Mouse (Mus musculus): ENCODE results near the gene Tm7sf2.
"Not testable (repeated sequence)": the region's sequence is repeated elsewhere in the genome, so short reads cannot be mapped to it uniquely, and the experiment has no call there.

The Tm7sf2 gene

GRCm38 (mm10) chr19:6044102-6044501 is 24.1 kb downstream of the Tm7sf2 start:
- DNase-seq (ENCODE audit: low spot score) = not testable (repeated sequence)

- no peak for DNase-seq (ENCODE audit: low spot score)
Observed at GRCm38 (mm10) chr19:6042293-6042692, 25.9 kb downstream of the Tm7sf2 start.

- no peak for DNase-seq (ENCODE audit: low spot score)
Observed at GRCm38 (mm10) chr19:6040002-6040401, 28.2 kb downstream of the Tm7sf2 start.

GRCm38 (mm10) chr19:6038326-6038725 is 29.8 kb downstream of the Tm7sf2 start:
- no peak for DNase-seq (ENCODE audit: low spot score)

- DNase-seq (ENCODE audit: low spot score) = no peak
Observed at GRCm38 (mm10) chr19:6037695-6038094, 30.5 kb downstream of the Tm7sf2 start.

- DNase-seq (ENCODE audit: low spot score) = no peak
Observed at GRCm38 (mm10) chr19:6035966-6036585, 32.1 kb downstream of the Tm7sf2 start.

DNA sequence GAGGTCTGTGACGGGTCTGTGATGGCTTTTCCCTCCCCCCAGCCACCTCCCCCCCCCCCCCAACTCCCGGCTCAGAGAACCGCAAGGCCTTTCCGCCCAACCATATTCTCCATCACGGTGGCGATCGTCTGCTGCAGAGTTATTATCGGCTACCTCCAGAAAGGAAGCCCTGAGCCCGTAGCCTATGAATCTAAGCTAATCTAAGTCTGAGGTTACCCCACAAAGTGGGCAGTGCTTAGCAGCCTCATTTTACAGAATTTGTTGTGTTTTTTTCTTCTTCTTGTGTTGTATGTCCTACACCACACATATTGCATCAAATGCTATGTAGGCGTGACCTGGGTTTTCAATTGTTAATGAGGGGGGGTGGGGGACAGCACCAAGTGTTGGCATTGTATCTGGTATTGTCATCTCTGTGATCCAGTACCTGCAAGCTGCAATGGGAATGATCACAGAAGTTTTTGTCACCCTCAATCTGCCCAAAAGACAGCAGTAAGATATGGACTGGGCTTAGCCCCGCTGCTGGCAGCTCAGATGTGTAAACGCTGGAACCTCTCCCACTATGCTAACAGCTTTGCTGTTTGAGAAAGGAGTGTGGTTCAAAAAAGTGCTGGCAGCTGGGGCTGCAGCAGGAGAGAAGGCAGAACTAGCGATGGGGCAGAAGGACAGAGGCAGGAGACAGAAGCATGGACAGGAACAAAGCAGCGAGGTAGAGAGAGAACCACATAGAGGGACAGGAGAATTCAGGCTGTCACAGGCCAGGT is 37.5 kb downstream of the Tm7sf2 start:
- DNase-seq (ENCODE audit: low spot score) = no peak

GRCm38 (mm10) chr19:6029426-6029825 is 38.7 kb downstream of the Tm7sf2 start:
- no peak for DNase-seq (ENCODE audit: low spot score)

- DNase-seq (ENCODE audit: low spot score) = no peak
Observed at GRCm38 (mm10) chr19:6028991-6029390, 39.2 kb downstream of the Tm7sf2 start.

DNA sequence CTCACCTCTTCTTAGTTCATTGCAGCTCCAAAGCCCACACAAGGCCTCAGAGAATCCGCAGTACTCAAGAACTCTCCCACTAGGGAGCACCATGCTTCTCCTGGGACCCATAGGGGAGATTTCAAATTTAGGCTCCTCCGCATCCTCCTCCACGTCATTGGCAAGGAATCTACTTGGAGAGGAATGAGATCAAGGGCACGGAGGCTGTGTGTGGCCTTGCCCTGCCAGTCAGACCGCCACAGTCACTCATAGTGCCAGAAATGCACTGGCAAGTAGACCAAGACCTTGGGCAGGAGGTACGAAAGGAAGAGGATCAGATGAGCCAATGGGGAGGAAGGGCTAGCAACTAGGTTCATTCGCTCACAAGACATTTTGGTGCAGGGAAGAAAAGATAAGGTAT is 44.2 kb downstream of the Tm7sf2 start:
- no peak for DNase-seq (ENCODE audit: low spot score)

DNA sequence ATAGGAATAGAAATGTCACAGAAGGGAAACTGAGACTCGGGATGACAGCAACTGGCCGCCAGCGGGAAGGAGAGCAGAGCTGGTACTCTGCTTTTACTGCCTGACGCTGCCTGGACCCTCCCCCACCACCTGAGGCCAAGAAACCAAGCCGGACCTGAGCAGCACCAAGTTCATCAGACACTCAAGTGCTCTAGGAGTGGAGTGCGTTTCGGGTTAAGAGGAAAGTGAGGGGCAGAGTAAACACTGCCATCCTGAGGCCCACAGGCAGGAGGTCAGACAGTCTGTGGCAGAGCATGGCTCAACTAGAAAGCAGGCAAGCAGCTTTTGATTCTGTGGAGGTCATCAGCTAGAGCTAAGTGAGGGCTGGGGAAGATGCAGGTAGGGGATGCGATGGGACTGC is 45.1 kb downstream of the Tm7sf2 start:
- DNase-seq (ENCODE audit: low spot score) = no peak

GRCm38 (mm10) chr19:6020276-6020675 is 47.9 kb downstream of the Tm7sf2 start:
- no peak for DNase-seq (ENCODE audit: low spot score)

DNA sequence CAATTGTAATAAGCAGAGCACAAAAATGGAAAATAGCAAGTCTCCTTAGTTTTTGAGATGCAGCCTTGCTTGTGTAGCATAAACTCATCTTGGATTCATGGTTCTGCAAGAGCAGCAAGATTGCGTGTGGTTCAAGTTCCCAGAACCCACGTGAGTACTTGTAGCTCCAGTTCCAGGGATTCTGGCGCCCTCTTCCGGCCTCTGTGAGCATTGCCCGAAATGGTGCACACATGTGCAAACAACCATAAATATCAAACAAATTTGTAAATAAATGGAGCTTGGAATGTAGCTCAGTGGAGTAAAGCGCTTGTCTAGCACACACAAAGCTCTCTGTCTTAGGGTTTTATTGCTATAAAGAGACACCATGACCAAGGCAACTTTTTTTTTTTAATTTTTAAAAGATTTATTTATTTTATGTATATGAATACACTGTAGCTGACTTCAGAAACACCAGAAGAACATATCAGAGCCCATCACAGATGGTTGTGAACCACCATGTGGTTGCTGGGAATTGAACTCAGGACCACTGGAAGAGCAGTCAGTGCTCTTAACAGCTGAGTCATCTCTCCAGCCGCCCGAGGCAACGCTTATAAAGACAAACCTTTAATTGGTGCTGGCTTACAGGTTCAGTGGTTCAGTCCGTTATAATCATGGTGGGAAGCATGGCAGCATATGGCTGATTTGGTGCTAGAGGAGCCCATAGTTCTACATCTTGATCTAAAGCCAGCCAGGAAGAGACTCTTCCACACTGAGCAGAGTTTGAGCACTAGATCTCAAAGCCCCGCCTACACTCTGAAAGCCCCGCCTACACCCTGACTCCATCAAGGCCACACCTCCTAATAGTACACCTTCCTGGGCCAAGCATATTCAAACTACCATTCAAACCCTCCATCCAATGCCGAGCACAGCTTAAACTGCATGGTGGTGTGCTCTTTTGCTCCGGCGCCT is 49.8 kb downstream of the Tm7sf2 start:
- peak; percentile 91 for DNase-seq (ENCODE audit: low spot score)

DNA sequence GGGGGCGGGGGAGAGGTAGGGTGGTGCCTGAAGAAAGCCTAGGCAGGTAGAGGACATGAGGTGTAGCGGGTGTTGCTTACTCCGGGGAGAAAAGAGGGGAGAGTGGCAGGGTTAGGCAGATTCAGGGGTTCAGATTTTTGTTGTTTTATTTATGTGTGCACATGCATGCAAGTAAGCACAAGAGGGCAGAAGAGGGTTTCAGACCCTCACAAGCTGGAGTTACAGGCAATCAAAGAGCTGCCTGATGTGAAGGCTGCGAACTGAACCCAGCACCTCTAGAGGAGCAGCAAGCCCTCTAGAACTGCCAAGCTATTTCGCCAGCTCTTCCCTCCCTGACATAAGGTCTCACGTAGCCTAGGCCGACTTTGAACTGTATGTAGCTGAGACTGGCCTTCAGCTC is 51.6 kb downstream of the Tm7sf2 start:
- DNase-seq (ENCODE audit: low spot score) = no peak

DNA sequence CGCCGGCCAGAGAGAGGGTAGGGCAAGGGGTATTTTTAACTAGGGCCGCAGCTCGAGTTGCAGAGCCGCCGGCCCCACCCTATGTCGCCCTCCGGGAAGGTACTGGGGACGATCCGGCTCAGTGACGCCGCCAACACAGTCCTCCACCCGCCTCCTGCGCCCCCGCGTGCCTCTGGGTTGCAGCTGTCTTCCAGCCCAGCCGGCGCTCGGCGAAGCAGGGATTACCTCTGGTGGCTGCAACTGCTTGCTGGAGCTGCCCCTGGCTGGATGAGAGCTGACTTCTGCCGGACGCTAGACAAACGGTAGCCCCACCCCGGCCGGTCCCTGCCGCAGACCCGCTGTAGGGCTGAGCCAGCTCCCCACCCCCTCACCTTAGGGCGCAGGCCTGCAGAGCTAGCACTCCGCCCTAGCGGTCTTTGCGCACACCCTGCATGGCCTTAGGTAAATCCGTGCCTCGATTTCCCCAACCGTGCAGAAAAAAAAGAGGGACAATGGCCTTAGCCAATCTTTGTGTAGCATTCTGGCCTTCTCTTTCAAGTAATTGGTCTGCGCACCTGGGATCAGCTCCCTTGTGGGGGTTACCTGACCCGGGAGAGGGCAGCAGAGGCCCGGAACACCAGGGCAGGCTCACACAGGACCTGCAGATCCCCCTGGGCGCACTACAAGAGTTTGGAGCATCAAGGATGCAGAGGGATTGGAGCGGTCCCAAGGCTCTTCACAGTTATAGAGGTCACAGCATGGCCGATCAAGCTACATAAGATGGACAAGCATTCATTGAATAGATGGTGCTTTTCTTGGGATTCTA is 52.5 kb downstream of the Tm7sf2 start, which contains the start of gene Capn1:
Gene Capn1 (minus strand): TSS at position 387 of the 805 bp plus-strand sequence.
- peak; percentile 64 for DNase-seq (ENCODE audit: low spot score)

- peak; percentile 41 for DNase-seq (ENCODE audit: low spot score)
Observed at GRCm38 (mm10) chr19:6014991-6015510, 53.1 kb downstream of the Tm7sf2 start.

- no peak for DNase-seq (ENCODE audit: low spot score)
Observed at GRCm38 (mm10) chr19:6013691-6014090, 54.5 kb downstream of the Tm7sf2 start.

Measured in lung, postnatal 25 days (tissue).